Mouse (Mus musculus) lung, postnatal 0 days (tissue): Measurements from ENCODE around the gene Vmn2r77.

Source experiments
- CTCF ChIP-seq: IDR thresholded peaks from 2 replicates; pipeline ENCODE4 v1.5.1; 2016; ENCODE audit warnings: antibody characterized with exemption, mild to moderate bottlenecking
- EP300 ChIP-seq: IDR thresholded peaks from 2 replicates; pipeline ENCODE4 v1.6.1; 2016; ENCODE audit warnings: antibody characterized with exemption, mild to moderate bottlenecking, control low read depth

GRCm38 (mm10) chr7:86775617-86776325 lies 19.1 kb upstream of the Vmn2r77 start, which contains the start of gene Folh1:
- TF ChIP-seq EP300 (no peak), CTCF (no peak)
